Mouse (Mus musculus): ENCODE measurements around the gene Hist1h2af.

- no peak for TF ChIP-seq CTCF (IDR thresholded peaks at IDR 0.05; ENCODE audit: borderline replicate concordance, insufficient read depth, low read length)
- TF ChIP-seq POLR2A (IDR thresholded peaks at IDR 0.05; ENCODE audit: low read depth, low read length), result no peak
Observed at GRCm38 (mm10) chr13:23526312-23526711, 7.4 kb upstream of the Hist1h2af start.
